Mouse (Mus musculus) embryonic facial prominence, embryonic 14.5 days (tissue): Measurements from ENCODE around the gene Polk. TPM values are rescaled to one million over a fixed set of nuclear protein-coding genes. Genes with fewer than 3 reads are reported as not detected.

Source experiments
- ATAC-seq: fragments of 200-750 bp; cut with Nextera tagmentation; 2 replicates; pipeline ENCODE4 v1.8.0; 2017; ENCODE audit warnings: low read depth, moderate number of reproducible peaks, moderate TSS enrichment
- DNase-seq: peaks from one replicate; pipeline ENCODE4 v3.0.0-alpha.2; 2015; ENCODE audit warnings: low spot score
- H3K27ac ChIP-seq: fragments of 300-500 bp; sonication (generic); replicated peaks from 2 replicates; pipeline ENCODE4 v1.5.1; 2014; ENCODE audit warnings: low read depth, mild to moderate bottlenecking, low read length, moderate library complexity
- H3K27me3 ChIP-seq: fragments of 300-500 bp; sonication (generic); replicated peaks from 2 replicates; pipeline ENCODE4 v1.6.1; 2014; ENCODE audit warnings: low read length; ENCODE audit not compliant: control insufficient read depth, insufficient read depth
- H3K36me3 ChIP-seq: fragments of 300-500 bp; sonication (generic); 2 replicates; pipeline ENCODE4 v1.6.1; 2014; ENCODE audit warnings: low read length, mixed read lengths; ENCODE audit not compliant: control insufficient read depth, insufficient read depth
- H3K4me1 ChIP-seq: fragments of 300-500 bp; sonication (generic); 2 replicates; pipeline ENCODE4 v1.6.1; 2014; ENCODE audit warnings: antibody characterized with exemption, low read length; ENCODE audit not compliant: control insufficient read depth, insufficient read depth
- H3K4me2 ChIP-seq: fragments of 300-500 bp; sonication (generic); 2 replicates; pipeline ENCODE4 v1.6.1; 2014; ENCODE audit warnings: low read depth, mild to moderate bottlenecking, low read length, moderate library complexity, mixed read lengths
- H3K4me3 ChIP-seq: fragments of 300-500 bp; sonication (generic); 2 replicates; pipeline ENCODE4 v1.5.1; 2014; ENCODE audit warnings: low read depth, mild to moderate bottlenecking, low read length
- H3K9ac ChIP-seq: fragments of 300-500 bp; sonication (generic); 2 replicates; pipeline ENCODE4 v1.6.1; 2014; ENCODE audit warnings: low read depth, mild to moderate bottlenecking, low read length, moderate library complexity, mixed read lengths
- H3K9me3 ChIP-seq: fragments of 300-500 bp; sonication (generic); 2 replicates; pipeline ENCODE4 v1.6.1; 2016; ENCODE audit warnings: low read length; ENCODE audit not compliant: control insufficient read depth
- WGBS: fragments of 180-500 bp; shearing (Covaris S2); extraction: QIAGEN DNeasy Blood & Tissue Kit; methylation state at CpG from one replicate; pipeline ENCODE4 v1.1.7; 2014; 5-methylcytosine and 5-hydroxymethylcytosine counted together
- polyA plus RNA-seq: library from polyadenylated mRNA; unstranded; fragments of >200 nt; fragmentation: Nextera tagmentation; extraction: Ambion mirVana; gene quantifications from 2 replicates; pipeline ENCODE4 v1.2.1, GENCODE M21; 2014

Gene Polk
- polyA plus RNA-seq, 1 experiment from 2014 or later = 10.1 TPM

- ATAC-seq = no peak
- Histone ChIP-seq H3K36me3 (no peaks in the 10 kb centered on the region), H3K9ac (no peak overlapping the region), H3K4me1 (0 out of 2 replicates have a peak, but pooled peaks cover 7% of the 10 kb centered on the region), H3K27ac (no peak overlapping the region), H3K9me3 (no peaks in the 10 kb centered on the region), H3K4me3 (no peak overlapping the region), H3K4me2 (no peak overlapping the region), H3K27me3 (no peaks in the 10 kb centered on the region)
- 73% methylated on average over 3 of the region's 3 CpGs for WGBS
- DNase-seq = no peak
Observed at GRCm38 (mm10) chr13:96538103-96538502, 4.3 kb downstream of the Polk start.

GRCm38 (mm10) chr13:96536821-96537572, 5.4 kb downstream of the Polk start:
- ATAC-seq (no peak), DNase-seq (no peak)
- Histone ChIP-seq H3K9ac (no peak overlapping the region), H3K27ac (no peak overlapping the region), H3K36me3 (no peaks in the 10 kb centered on the region), H3K4me3 (no peak overlapping the region), H3K9me3 (no peaks in the 10 kb centered on the region), H3K4me2 (no peak overlapping the region), H3K4me1 (0 out of 2 replicates have a peak, but pooled peaks cover 7% of the 10 kb centered on the region), H3K27me3 (no peaks in the 10 kb centered on the region)
- 83% methylated on average over 5 of the region's 5 CpGs for WGBS

GRCm38 (mm10) chr13:96533742-96534141, 8.6 kb downstream of the Polk start:
- Histone ChIP-seq H3K9me3 (peaks cover 13% of the 10 kb centered on the region; the same call in 1 of the 2 replicates), H3K4me2 (no peak overlapping the region), H3K9ac (no peak overlapping the region), H3K27me3 (no peaks in the 10 kb centered on the region), H3K4me1 (no peaks in the 10 kb centered on the region), H3K4me3 (no peak overlapping the region), H3K36me3 (no peaks in the 10 kb centered on the region), H3K27ac (no peak overlapping the region)
- DNase-seq (no peak), ATAC-seq (no peak)
- WGBS = 65% methylated on average over 2 of the region's 2 CpGs

- no peak overlapping the region for H3K27ac ChIP-seq
- H3K4me1 ChIP-seq = no peaks in the 10 kb centered on the region
- DNase-seq (no peak), ATAC-seq (no peak)
- WGBS = 89% methylated on average over 6 of the region's 6 CpGs
- no peak overlapping the region for H3K9ac ChIP-seq
- no peak overlapping the region for H3K4me2 ChIP-seq
- no peaks in the 10 kb centered on the region for H3K36me3 ChIP-seq
- H3K4me3 ChIP-seq = no peak overlapping the region
- no peaks in the 10 kb centered on the region for H3K27me3 ChIP-seq
- H3K9me3 ChIP-seq = peaks cover 15% of the 10 kb centered on the region; the same call in 1 of the 2 replicates
Observed at GRCm38 (mm10) chr13:96532176-96532575, 10.2 kb downstream of the Polk start.

GRCm38 (mm10) chr13:96530064-96530463, 12.3 kb downstream of the Polk start:
- Histone ChIP-seq H3K4me1 (no peaks in the 10 kb centered on the region), H3K4me3 (no peak overlapping the region), H3K9ac (no peak overlapping the region), H3K27me3 (no peaks in the 10 kb centered on the region), H3K4me2 (no peak overlapping the region), H3K27ac (no peak overlapping the region; the same call in 1 of the 2 replicates), H3K9me3 (peaks cover 15% of the 10 kb centered on the region; the same call in 1 of the 2 replicates), H3K36me3 (no peaks in the 10 kb centered on the region)
- DNase-seq (peak; percentile 46), ATAC-seq (no peak)
- 75% methylated on average over 9 of the region's 9 CpGs for WGBS

GRCm38 (mm10) chr13:96529542-96529941, 12.8 kb downstream of the Polk start:
- no peak for DNase-seq

GRCm38 (mm10) chr13:96528776-96529175, 13.6 kb downstream of the Polk start:
- Histone ChIP-seq H3K4me3 (no peak overlapping the region), H3K4me1 (no peaks in the 10 kb centered on the region), H3K27ac (no peak overlapping the region), H3K9ac (no peak overlapping the region), H3K9me3 (peaks cover 15% of the 10 kb centered on the region; the same call in 1 of the 2 replicates), H3K36me3 (no peaks in the 10 kb centered on the region), H3K4me2 (no peak overlapping the region), H3K27me3 (no peaks in the 10 kb centered on the region)
- ATAC-seq (no peak), DNase-seq (no peak)
- WGBS = 75% methylated on average over 3 of the region's 3 CpGs

More at GRCm38 (mm10) chr13:96529542-96529941, 12.8 kb downstream of the Polk start:
- no peak overlapping the region for H3K4me2 ChIP-seq
- ATAC-seq = no peak
- 92% methylated on average over 3 of the region's 3 CpGs for WGBS
- no peaks in the 10 kb centered on the region for H3K36me3 ChIP-seq
- no peaks in the 10 kb centered on the region for H3K27me3 ChIP-seq
- H3K4me3 ChIP-seq = no peak overlapping the region
- peaks cover 15% of the 10 kb centered on the region; the same call in 1 of the 2 replicates for H3K9me3 ChIP-seq
- H3K4me1 ChIP-seq = no peaks in the 10 kb centered on the region
- H3K27ac ChIP-seq = no peak overlapping the region
- H3K9ac ChIP-seq = no peak overlapping the region

- Histone ChIP-seq H3K27ac (no peak overlapping the region), H3K9ac (no peak overlapping the region), H3K4me1 (no peaks in the 10 kb centered on the region), H3K9me3 (peaks cover 15% of the 10 kb centered on the region; the same call in 1 of the 2 replicates), H3K4me3 (no peak overlapping the region), H3K36me3 (no peaks in the 10 kb centered on the region), H3K27me3 (no peaks in the 10 kb centered on the region), H3K4me2 (no peak overlapping the region)
- WGBS = 89% methylated on average over 11 of the region's 11 CpGs
- no peak for DNase-seq
- no peak for ATAC-seq
Observed at GRCm38 (mm10) chr13:96527856-96528255, 14.5 kb downstream of the Polk start.

GRCm38 (mm10) chr13:96527022-96527421, 15.4 kb downstream of the Polk start:
- Histone ChIP-seq H3K9ac (no peak overlapping the region), H3K9me3 (peaks cover 15% of the 10 kb centered on the region; the same call in 1 of the 2 replicates), H3K4me3 (no peak overlapping the region), H3K4me1 (no peaks in the 10 kb centered on the region), H3K27ac (no peak overlapping the region), H3K4me2 (no peak overlapping the region), H3K36me3 (no peaks in the 10 kb centered on the region), H3K27me3 (no peaks in the 10 kb centered on the region)
- WGBS = 96% methylated on average over 3 of the region's 3 CpGs
- no peak for ATAC-seq
- DNase-seq = no peak
